Mouse (Mus musculus): Measurements from ENCODE around the gene Atp6v1g1. TPM values are rescaled to one million over a fixed set of nuclear protein-coding genes. Genes with fewer than 3 reads are reported as not detected.

Gene Atp6v1g1
- total RNA-seq, 2 experiments from 2014 or later, result 260 to 261 TPM

GRCm38 (mm10) chr4:63543746-63544493, 652 bp upstream of the Atp6v1g1 start:
- DNase-seq, result no peak
- intact Hi-C loops (cut with DNase I; ENCODE audit: low total_unique reads), result no loop called here

GRCm38 (mm10) chr4:63545231-63545958, 823 bp downstream of the Atp6v1g1 start:
- intact Hi-C loops (cut with DNase I; ENCODE audit: low total_unique reads), result no loop called here
- no peak for DNase-seq

GRCm38 (mm10) chr4:63546441-63547055, 2.0 kb downstream of the Atp6v1g1 start:
- no peak for DNase-seq

GRCm38 (mm10) chr4:63547799-63548198, 3.2 kb downstream of the Atp6v1g1 start:
- intact Hi-C loops (cut with DNase I; ENCODE audit: low total_unique reads), result no loop called here
- DNase-seq, result no peak

More at GRCm38 (mm10) chr4:63546441-63547055, 2.0 kb downstream of the Atp6v1g1 start:
- intact Hi-C loops (cut with DNase I; ENCODE audit: low total_unique reads), result no loop called here

- DNase-seq, result no peak
- intact Hi-C loops (cut with DNase I; ENCODE audit: low total_unique reads), result no loop called here
Observed at GRCm38 (mm10) chr4:63548491-63548890, 3.9 kb downstream of the Atp6v1g1 start.

GRCm38 (mm10) chr4:63550908-63551307, 6.3 kb downstream of the Atp6v1g1 start:
- no peak for DNase-seq
- intact Hi-C loops (cut with DNase I; ENCODE audit: low total_unique reads), result no loop called here

GRCm38 (mm10) chr4:63552865-63553264, 8.3 kb downstream of the Atp6v1g1 start:
- no peak for DNase-seq
- intact Hi-C loops (cut with DNase I; ENCODE audit: low total_unique reads), result no loop called here

- DNase-seq, result no peak
- intact Hi-C loops (cut with DNase I; ENCODE audit: low total_unique reads), result no loop called here
Observed at GRCm38 (mm10) chr4:63553789-63554576, 9.4 kb downstream of the Atp6v1g1 start.

- DNase-seq, result no peak
- intact Hi-C loops (cut with DNase I; ENCODE audit: low total_unique reads), result no loop called here
Observed at GRCm38 (mm10) chr4:63554616-63555015, 10.0 kb downstream of the Atp6v1g1 start.

- no peak for DNase-seq
- intact Hi-C loops (cut with DNase I; ENCODE audit: low total_unique reads), result no loop called here
Observed at GRCm38 (mm10) chr4:63555111-63555510, 10.5 kb downstream of the Atp6v1g1 start.

- DNase-seq, result no peak
- intact Hi-C loops (cut with DNase I; ENCODE audit: low total_unique reads), result no loop called here
Observed at GRCm38 (mm10) chr4:63556665-63557064, 12.1 kb downstream of the Atp6v1g1 start.

GRCm38 (mm10) chr4:63557124-63558059, 12.8 kb downstream of the Atp6v1g1 start:
- DNase-seq, result no peak
- intact Hi-C loops (cut with DNase I; ENCODE audit: low total_unique reads), result no loop called here

GRCm38 (mm10) chr4:63558407-63559081, 14.0 kb downstream of the Atp6v1g1 start, which contains the start of gene Tmem268:
Gene Tmem268, plus strand, starts transcription at chr4:63558781.
- peak; percentile 79 for DNase-seq
- intact Hi-C loops (cut with DNase I; ENCODE audit: low total_unique reads), result no loop called here

GRCm38 (mm10) chr4:63559127-63559697, 14.6 kb downstream of the Atp6v1g1 start:
- intact Hi-C loops (cut with DNase I; ENCODE audit: low total_unique reads), result no loop called here
- DNase-seq, result no peak

GRCm38 (mm10) chr4:63560079-63560478, 15.5 kb downstream of the Atp6v1g1 start:
- DNase-seq, result no peak
- intact Hi-C loops (cut with DNase I; ENCODE audit: low total_unique reads), result no loop called here

GRCm38 (mm10) chr4:63561861-63562675, 17.5 kb downstream of the Atp6v1g1 start:
- no peak for DNase-seq
- intact Hi-C loops (cut with DNase I; ENCODE audit: low total_unique reads), result no loop called here

GRCm38 (mm10) chr4:63562742-63563141, 18.2 kb downstream of the Atp6v1g1 start:
- intact Hi-C loops (cut with DNase I; ENCODE audit: low total_unique reads), result no loop called here
- DNase-seq, result no peak

Measured in gastrocnemius, postnatal 14 days (tissue).